Mouse (Mus musculus) thymus, adult 18-20 months (tissue): ENCODE results near the gene Maco1.

Source experiments
- DNase-seq, 2 experiments: peaks; one replicate each; pipeline ENCODE4 v3.0.0; 2022; ENCODE audit warnings: mixed read lengths in 2 of 2

Maco1 gene

GRCm38 (mm10) chr4:134853259-134853636 lies at the start of gene Maco1:
TSS of gene Maco1 (minus strand) at chr4:134853345.
- DNase-seq = peak; percentile 96 to 98

GRCm38 (mm10) chr4:134901126-134901525 lies 48.0 kb upstream of the Maco1 start:
- no peak for DNase-seq

DNA sequence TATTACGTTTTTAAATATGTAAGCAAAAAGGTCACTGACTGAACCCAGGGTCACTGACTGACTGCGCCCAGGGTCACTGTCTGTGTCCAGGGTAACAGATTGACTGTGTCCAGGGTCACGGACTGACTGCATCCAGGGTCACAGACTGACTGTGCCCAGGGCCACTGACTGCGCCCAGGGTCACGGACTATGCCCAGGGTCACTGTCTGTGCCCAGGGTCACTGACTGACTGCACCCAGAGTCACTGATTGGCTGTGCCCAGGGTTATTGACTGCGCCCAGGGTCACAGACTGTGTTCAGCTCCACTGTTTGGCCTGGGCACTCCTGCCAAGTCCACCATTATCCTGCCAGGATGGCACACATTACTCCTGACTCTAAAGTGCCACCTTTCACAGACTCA lies 44.1 kb upstream of the Maco1 start:
- no peak for DNase-seq

- peak in 1 of 2 experiments; percentile 35 for DNase-seq
Observed at GRCm38 (mm10) chr4:134892096-134892495, 39.0 kb upstream of the Maco1 start.

DNA sequence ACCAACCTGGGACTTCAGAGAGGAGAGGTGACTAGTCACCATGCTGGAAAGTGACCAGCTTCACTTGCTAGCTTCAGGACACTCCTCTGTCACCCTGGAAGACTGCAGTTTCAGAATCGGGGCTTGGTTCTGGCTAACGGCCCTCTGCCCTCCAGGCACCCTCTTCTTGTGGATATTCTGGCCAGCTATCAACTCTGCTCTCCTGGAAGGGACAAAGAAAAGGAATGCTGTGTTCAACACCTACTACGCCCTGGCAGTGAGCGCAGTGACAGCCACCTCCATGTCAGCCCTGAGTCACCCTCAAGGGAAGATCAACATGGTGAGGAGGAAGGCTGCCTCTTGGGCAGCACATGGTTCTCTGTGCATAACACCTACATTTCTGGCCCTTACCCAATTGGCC lies 31.2 kb upstream of the Maco1 start:
- no peak for DNase-seq

- DNase-seq = no peak
Observed at GRCm38 (mm10) chr4:134883808-134884207, 30.7 kb upstream of the Maco1 start.

DNA sequence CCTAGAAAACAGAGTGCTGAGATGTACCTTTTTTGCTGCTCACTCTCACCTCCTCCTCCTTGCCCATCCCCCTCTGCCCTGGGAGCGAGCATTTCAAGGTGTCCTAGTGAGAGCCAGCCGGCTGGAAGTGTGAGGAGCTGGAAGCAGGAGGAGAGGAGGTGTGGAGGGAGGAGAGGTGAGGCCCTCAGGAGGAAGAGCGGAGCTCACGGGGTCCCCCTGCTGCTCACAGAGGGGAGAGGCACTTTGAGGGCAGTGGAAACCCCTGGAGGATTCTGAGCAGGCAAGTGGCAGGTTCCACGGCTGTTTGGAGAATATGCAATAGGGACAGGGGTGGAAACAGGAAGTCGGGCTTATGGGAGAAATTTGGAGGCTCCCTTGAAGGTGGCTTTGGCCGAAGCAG lies 30.1 kb upstream of the Maco1 start:
- peak in 1 of 2 experiments; percentile 10 for DNase-seq

DNA sequence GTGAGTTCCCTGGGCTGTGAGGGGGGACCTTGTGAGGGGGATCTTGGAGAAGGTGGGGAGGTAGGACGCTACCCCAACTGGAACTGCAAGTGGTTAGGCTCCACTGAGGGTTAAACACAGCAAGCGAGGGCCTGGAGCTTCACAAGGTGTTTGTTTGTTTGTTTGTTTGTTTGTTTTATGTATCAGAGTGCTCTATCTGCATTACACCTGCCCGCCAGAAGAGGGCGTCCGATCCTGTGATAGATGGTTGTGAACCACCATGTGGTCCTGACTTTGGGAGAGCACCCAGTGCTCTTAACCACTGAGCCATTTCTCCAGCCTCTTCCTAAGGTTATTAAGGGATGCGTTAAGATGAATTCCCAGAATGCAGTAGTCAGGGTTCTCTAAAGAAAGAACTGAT lies 26.9 kb upstream of the Maco1 start:
- no peak for DNase-seq

GRCm38 (mm10) chr4:134879410-134879981 lies 26.4 kb upstream of the Maco1 start:
- DNase-seq = peak; percentile 25 to 29

DNA sequence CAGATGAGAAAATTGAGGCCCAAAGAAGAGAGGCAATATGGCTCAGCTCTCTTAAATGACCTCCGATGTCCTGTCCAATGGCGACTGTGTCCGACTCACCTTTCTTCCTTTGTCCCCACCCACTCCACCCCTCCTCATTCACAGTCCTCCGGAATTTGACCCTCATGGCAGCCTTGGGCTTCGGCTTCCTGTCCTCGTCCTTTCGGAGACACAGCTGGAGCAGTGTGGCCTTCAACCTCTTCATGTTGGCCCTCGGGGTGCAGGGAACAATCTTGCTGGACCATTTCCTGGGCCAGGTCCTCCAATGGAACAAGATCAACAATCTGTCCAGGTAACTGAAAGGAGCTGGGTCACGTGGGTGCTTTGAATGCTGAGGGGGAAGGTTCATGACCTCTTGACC lies 23.0 kb upstream of the Maco1 start:
- DNase-seq = no peak

DNA sequence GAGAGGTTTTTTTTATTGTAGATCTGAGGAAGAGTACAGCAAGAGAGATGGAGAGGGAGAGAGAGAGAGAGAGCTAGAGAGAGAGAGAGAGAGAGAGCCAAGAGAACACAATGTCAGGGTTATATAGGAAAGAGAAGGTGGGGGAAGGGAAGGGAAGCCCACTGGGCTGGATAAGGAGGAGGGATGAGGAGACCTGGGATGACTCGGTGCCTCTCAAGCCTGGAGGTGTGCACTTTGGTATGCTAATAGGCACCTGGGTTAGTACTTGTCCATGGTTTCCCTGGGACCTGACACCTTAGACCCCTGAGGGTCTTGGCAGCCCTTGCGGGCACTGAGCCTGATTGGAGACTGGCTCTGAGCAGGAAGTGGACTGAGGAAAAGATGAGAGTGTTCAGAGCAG lies 18.8 kb upstream of the Maco1 start:
- no peak for DNase-seq

GRCm38 (mm10) chr4:134871477-134871876 lies 18.3 kb upstream of the Maco1 start:
- no peak for DNase-seq

- no peak for DNase-seq
Observed at GRCm38 (mm10) chr4:134869815-134870375, 16.8 kb upstream of the Maco1 start.

- DNase-seq = no peak
Observed at GRCm38 (mm10) chr4:134869068-134869730, 16.1 kb upstream of the Maco1 start.

- no peak for DNase-seq
Observed at GRCm38 (mm10) chr4:134868490-134868889, 15.3 kb upstream of the Maco1 start.

DNA sequence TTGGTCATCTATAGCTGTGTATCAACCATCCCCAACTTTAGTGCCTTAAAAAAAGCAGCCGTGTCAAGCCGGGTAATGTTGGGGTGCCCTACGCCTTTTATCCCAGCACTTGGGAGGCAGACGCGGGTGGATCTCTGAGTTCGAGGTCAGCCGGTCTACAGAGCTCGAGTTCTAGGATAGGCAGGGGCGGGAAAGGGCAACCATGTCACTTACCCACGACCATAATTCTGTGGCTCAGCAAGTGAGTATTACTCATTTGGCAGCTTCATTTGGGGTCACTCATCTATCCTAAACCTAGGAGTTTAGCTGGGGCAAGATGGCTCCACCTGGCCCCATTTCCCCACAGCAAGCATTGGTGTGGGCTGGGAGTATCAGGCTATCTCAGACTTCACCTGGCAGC lies 14.9 kb upstream of the Maco1 start:
- no peak for DNase-seq

- DNase-seq = no peak
Observed at GRCm38 (mm10) chr4:134867661-134868060, 14.5 kb upstream of the Maco1 start.

DNA sequence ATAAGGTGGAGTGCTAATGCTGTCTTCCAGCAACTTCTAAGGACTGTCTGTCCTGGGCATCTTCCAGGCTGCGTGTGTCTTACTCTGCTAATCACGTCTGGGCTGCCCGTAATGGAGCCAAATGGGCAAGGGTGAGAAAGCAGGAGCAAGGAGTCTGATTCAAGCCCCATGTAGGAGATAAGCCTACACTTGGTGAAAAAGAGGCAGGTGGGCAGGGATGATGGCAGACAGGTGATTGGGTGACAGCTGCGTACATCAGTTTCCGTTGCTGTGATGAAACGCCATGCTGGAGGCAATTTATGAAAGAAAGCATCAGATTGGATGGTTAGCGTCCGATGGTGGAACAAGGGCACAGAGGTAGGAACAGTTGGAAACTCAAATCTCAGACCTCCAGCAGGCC lies 14.1 kb upstream of the Maco1 start:
- no peak for DNase-seq

DNA sequence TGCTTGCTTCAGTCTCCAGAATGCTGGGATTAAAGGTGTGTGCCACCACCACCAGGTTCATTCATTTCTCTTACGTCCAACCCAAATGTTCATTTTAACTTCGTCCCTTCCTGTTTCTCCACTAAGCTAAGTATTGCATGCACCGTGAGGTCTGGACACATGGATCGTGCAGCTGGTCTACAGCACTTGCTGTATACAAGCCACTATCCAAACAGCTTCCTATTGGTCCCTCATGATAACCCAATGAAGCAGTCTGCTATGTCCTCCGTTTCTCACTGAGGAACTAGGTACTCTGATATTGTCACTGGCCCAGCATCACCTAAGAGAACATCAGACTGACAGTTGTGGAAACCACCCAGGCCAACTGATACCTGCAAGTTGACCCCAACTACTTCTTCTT lies 12.6 kb upstream of the Maco1 start:
- no peak for DNase-seq

DNA sequence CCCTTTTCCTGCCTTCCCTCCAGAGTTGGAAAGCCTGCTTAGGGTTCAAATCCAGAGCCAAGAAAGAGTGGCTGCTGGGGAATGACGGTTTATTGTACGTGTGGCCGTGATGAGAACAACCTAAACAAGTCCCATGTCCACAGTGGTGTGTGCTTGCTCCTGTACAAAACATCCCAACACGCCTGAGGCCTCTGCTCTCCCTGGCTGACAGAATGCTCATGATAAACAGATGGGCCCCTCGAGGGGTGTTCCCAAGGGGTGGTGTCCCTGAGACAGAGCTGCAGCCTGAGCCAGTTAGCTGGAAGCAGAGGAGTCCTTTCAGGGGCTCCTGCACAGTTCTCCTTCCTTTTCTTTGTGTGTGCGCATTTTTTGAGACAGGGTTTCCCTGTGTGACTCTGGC lies 12.2 kb upstream of the Maco1 start:
- no peak for DNase-seq

DNA sequence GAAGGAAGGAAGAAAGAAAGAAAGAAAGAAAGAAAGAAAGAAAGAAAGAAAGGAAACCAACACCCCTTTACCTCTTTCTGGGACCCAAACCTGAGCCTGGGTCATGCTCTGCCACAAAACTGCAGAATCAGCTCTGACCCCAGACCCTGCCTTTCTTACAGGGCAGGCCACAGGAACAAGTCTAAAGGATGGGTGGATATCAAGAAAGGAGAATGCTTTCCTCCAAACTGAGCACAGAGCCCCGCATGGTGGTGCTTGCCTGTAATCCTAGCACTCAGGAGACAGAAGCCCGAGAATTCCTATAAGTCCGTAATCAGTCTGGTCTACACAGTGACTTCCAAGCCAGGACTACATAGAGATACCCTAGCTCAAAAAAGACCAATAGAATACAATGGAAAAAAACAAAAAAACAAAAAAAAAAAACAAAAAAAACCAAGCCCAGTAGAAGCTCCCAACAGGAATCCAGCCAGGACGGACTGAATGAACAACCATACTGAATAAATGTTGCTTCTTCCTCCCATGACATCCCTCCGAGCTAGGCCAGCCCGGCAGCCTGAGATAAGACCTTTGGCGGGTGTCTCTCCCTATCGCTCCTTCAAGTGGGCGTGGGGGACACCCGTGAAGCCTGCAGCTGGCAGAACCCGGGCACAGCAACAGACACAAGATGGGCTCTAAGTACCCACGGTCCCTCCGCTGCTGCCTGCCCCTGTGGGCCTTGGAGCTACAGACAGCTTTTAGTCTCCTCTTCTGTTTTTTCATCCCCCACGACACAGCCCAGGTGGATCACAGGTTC lies 11.0 kb upstream of the Maco1 start, which contains the start of gene Rhd:
Gene Rhd, plus strand, starts transcription at position 600 of the 793 bp plus-strand sequence.
- DNase-seq = no peak

- DNase-seq = no peak
Observed at GRCm38 (mm10) chr4:134862996-134863395, 9.9 kb upstream of the Maco1 start.

GRCm38 (mm10) chr4:134861884-134862283 lies 8.7 kb upstream of the Maco1 start:
- no peak for DNase-seq

GRCm38 (mm10) chr4:134858494-134858893 lies 5.3 kb upstream of the Maco1 start:
- no peak for DNase-seq
